Comparison of ENCODE assay signal across 8 mouse cellular contexts in the genomic region with DNA sequence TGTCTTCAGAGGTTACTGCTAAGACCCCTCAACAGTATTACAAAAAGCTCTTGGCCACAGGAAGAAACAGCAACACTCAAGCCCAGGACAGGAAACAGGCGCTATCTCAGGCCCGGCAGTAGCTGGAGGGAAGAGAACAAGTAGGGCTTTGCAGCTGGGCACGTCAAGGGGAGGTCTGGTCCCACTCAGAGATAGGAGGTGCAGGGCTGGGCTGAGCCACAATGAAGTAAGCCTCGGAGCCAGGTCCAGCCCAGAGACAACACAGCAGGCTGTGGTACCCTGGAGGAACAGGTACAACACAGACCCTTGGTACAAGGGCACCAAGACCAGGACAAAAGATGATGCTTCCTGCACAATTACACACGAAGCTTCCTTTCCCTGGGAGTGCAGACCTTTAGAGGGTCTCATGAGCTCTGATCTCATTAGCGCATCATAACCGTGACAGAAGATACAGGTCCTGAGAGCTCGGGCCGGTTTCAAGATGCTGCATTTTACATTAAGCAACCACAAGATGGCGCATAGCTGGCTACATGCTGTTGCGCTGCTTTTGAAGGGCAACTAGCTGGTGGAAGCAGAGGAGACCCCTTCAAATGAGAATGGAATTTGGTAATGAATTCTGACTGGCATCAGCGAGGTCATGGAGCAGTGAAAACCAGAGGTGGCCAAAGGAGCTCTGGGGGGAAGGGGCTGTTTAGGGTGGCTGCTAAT. TPM values are rescaled to one million over a fixed set of nuclear protein-coding genes. Genes with fewer than 3 reads are reported as not detected.
DNase-seq lines count a peak whose midpoint lies in the region; ATAC-seq and TF ChIP-seq lines count a peak whose summit lies in the region.

No protein-coding gene starts in this region.

- H3K4me3 ChIP-seq in thymus, adult 2 months (ENCODE audit: control insufficient read depth, insufficient read depth, low read length), result no peak overlapping the region
- H3K4me3 ChIP-seq in heart, embryonic 15.5 days, result no peak overlapping the region
- H3K4me3 ChIP-seq in lung, embryonic 14.5 days (ENCODE audit: low read depth, low read length), result no peak overlapping the region

- no peaks in the 10 kb centered on the region for H3K9me3 ChIP-seq in heart, embryonic 15.5 days (replicated peaks)
- H3K9me3 ChIP-seq in lung, embryonic 14.5 days (ENCODE audit: low read depth, low read length), result no peaks in the 10 kb centered on the region

- no peaks in the 10 kb centered on the region for H3K36me3 ChIP-seq in thymus, adult 2 months (ENCODE audit: control insufficient read depth, insufficient read depth, low read length)
- no peaks in the 10 kb centered on the region for H3K36me3 ChIP-seq in heart, embryonic 15.5 days
- no peaks in the 10 kb centered on the region for H3K36me3 ChIP-seq in lung, embryonic 14.5 days (ENCODE audit: insufficient read depth)

- peak; percentile 31 to 45 for DNase-seq in adrenal gland, postnatal 36 days
- no peak for DNase-seq in adrenal gland, adult 8-10 months
- DNase-seq in thymus, adult 2 months, result peak; percentile 39
- no peak for DNase-seq in thymus, adult 18-20 months
- peak; percentile 85 for DNase-seq in lung, embryonic 14.5 days
- peak; percentile 48 for DNase-seq in retina, postnatal 7 days (ENCODE audit: low read depth, low spot score)
- no peak for DNase-seq in ovary, postnatal 36 days (ENCODE audit: low spot score)

- H3K27ac ChIP-seq in thymus, adult 2 months (ENCODE audit: control insufficient read depth, insufficient read depth, low read length), result no peak overlapping the region
- peak overlapping the region; percentile 50 for H3K27ac ChIP-seq in heart, embryonic 15.5 days
- H3K27ac ChIP-seq in lung, embryonic 14.5 days (ENCODE audit: low read depth), result no peak overlapping the region

- H3K9ac ChIP-seq in heart, embryonic 15.5 days, result no peak overlapping the region; the same call in 1 of the 2 replicates
- H3K9ac ChIP-seq in lung, embryonic 14.5 days, result no peak overlapping the region

- no peak for TF ChIP-seq POLR2A in thymus, adult 2 months (IDR thresholded peaks at IDR 0.05; ENCODE audit: control insufficient read depth, extremely low read depth, insufficient read depth, low read length, poor library complexity)

- H3K4me2 ChIP-seq in heart, embryonic 15.5 days, result 0 out of 2 replicates have a peak overlapping the region, but pooled peaks have one; percentile 8
- no peak overlapping the region for H3K4me2 ChIP-seq in lung, embryonic 14.5 days

- peak; percentile 17; the same call in 1 of the 2 replicates for TF ChIP-seq CTCF in thymus, adult 2 months (IDR thresholded peaks at IDR 0.05; ENCODE audit: borderline replicate concordance, control insufficient read depth, extremely low read depth, insufficient read depth, low read length, poor library complexity)
- peak; percentile 81 for TF ChIP-seq CTCF in lung, embryonic 14.5 days (IDR thresholded peaks at IDR 0.05; ENCODE audit: low read depth)

- peaks cover 4% of the 10 kb centered on the region for H3K4me1 ChIP-seq in thymus, adult 2 months (replicated peaks; ENCODE audit: control insufficient read depth, insufficient read depth, low read length)
- peaks cover 65% of the 10 kb centered on the region for H3K4me1 ChIP-seq in heart, embryonic 15.5 days (replicated peaks)
- H3K4me1 ChIP-seq in lung, embryonic 14.5 days (ENCODE audit: insufficient read depth), result peaks cover 22% of the 10 kb centered on the region

- WGBS in thymus, adult 2 months, result 22% methylated on average over 12 of the region's 12 CpGs
- 13% methylated on average over 12 of the region's 12 CpGs for WGBS in heart, embryonic 15.5 days
- 36% methylated on average over 12 of the region's 12 CpGs for WGBS in lung, embryonic 14.5 days

- peak; percentile 56 for ATAC-seq in heart, embryonic 15.5 days (replicated peaks; ENCODE audit: insufficient number of reproducible peaks, insufficient read depth, low FRiP score, low read depth)
- no peak for ATAC-seq in lung, embryonic 14.5 days (ENCODE audit: insufficient read depth)

- no peaks in the 10 kb centered on the region for H3K27me3 ChIP-seq in thymus, adult 2 months (ENCODE audit: control insufficient read depth, insufficient read depth, low read length)
- no peaks in the 10 kb centered on the region for H3K27me3 ChIP-seq in heart, embryonic 15.5 days
- H3K27me3 ChIP-seq in lung, embryonic 14.5 days (ENCODE audit: insufficient read depth, low read length), result no peaks in the 10 kb centered on the region

RNA-seq across cellular contexts. Expression of a gene that starts 23.6 kb away (rescaled TPM):
- total RNA-seq in adrenal gland, postnatal 36 days (2021), result 1 to 10 TPM; 1.7 to 3.4 TPM
- total RNA-seq in adrenal gland, adult 8-10 months (2022), result 1 to 10 TPM; 3.0 to 4.7 (median 3.5) TPM
- polyA plus RNA-seq in thymus, adult 2 months (2012; rRNA removed), result 12.9 and 15.7 TPM in 2 replicates
- polyA plus RNA-seq in heart, embryonic 15.5 days (2015; fragmentation: Nextera tagmentation; extraction: Ambion mirVana), result 2.8 and 4.4 TPM in 2 replicates
- polyA plus RNA-seq in lung, embryonic 14.5 days (2014; fragmentation: Nextera tagmentation; extraction: Ambion mirVana), result 4.0 and 5.5 TPM in 2 replicates

RNA-seq across cellular contexts. Expression of a gene that starts 26.9 kb away (rescaled TPM):
- total RNA-seq in adrenal gland, postnatal 36 days (2021), result 10 to 100 TPM; 26.6 to 29.3 TPM
- 10 to 100 TPM; 26.5 to 38.4 (median 33.9) TPM for total RNA-seq in adrenal gland, adult 8-10 months (2022)
- 26.5 and 27.1 TPM in 2 replicates for polyA plus RNA-seq in thymus, adult 2 months (2012; rRNA removed)
- 14.4 and 20.7 TPM in 2 replicates for polyA plus RNA-seq in heart, embryonic 15.5 days (2015; fragmentation: Nextera tagmentation; extraction: Ambion mirVana)
- polyA plus RNA-seq in lung, embryonic 14.5 days (2014; fragmentation: Nextera tagmentation; extraction: Ambion mirVana), result 17.4 and 22.8 TPM in 2 replicates

RNA-seq across cellular contexts. Expression of a gene that starts 31.9 kb away (rescaled TPM):
- total RNA-seq in adrenal gland, postnatal 36 days (2021), result not detected
- total RNA-seq in adrenal gland, adult 8-10 months (2022), result not detected
- not detected in 2 replicates for polyA plus RNA-seq in thymus, adult 2 months (2012; rRNA removed)
- polyA plus RNA-seq in heart, embryonic 15.5 days (2015; fragmentation: Nextera tagmentation; extraction: Ambion mirVana), result not detected in 2 replicates
- not detected in 2 replicates for polyA plus RNA-seq in lung, embryonic 14.5 days (2014; fragmentation: Nextera tagmentation; extraction: Ambion mirVana)

Comparison
In these comparisons a context has a peak if more than half of its experiments do, and no peak if none do; other contexts are left out.
1. DNase-seq: peak in adrenal gland, postnatal 36 days (2 of 2), thymus, adult 2 months (single experiment), lung, embryonic 14.5 days (single experiment) and retina, postnatal 7 days (single experiment); none in adrenal gland, adult 8-10 months (single experiment), thymus, adult 18-20 months (0 of 2) and ovary, postnatal 36 days (single experiment).